Mouse (Mus musculus): Measurements from ENCODE around the gene Rrp12.
A peak's percentile ranks its signal among the peaks of the same experiment; 100 is the strongest.
"Not testable (repeated sequence)": the region's sequence is repeated elsewhere in the genome, so short reads cannot be mapped to it uniquely, and the experiment has no call there.

The Rrp12 gene

DNA sequence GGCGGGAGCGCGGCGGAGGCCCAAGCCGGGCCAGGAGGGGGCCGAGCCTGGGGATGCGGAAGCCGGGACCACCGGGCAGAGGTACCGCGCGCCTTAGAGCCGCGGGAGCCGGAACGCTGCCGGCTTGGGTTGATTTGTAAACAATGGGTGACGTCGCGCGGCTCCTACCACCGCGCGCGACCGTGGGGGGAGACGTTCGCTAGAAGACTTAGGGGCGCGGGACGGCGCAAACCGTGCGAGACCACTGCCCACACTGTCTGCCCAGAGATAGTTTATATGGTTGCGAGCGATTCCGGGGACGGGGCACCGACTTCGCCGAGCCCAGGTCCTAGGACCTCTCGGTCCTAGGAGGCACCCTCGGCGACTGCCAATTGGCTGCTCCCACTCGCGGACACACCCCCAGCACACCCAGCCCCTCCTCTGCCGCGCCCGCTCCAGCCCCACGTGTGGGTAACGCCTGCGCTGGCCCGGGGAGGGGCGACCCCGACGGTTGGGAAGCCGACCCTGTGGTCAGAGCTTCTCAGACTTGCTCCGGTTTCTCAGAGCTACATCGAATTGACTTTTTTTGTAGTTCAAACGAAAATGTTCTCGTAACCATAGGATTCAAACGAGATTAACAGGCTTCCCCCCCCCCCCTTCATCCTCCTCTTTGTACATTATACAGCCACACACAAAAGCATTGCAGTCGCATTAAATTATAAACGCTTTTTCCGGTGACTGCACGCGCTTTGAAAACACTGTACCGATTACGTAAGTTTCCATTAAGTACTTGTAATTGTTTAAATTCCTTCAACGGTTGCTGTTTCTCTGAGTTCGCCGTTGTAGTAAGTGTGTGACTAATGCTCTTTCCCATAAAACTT lies 47.8 kb downstream of the Rrp12 start, which contains the start of gene Frat2:
Frat2 (minus strand) TSS at position 141 of the 860 bp plus-strand sequence.
- DNase-seq: peak; percentile 84

DNA sequence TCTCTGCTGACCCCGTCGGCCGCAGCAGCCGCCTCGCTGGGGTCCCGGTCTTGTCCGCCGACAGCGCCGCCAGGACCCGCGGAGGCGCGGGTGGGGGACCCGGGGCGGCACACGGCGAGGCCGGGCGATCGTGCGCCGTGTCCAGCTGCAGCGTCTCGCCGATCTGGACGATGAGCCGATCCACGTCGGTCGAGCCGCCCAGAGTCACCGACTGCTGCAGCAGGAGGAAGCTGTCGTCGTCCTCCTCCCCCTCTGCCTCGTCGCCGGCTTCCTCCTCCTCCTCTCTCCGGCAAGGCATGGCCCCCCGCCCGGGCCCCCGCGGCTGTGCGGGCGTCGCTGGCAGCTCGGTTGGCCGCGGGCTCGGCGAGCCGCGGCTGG lies 48.4 kb downstream of the Rrp12 start:
- not testable (repeated sequence) for DNase-seq

DNA sequence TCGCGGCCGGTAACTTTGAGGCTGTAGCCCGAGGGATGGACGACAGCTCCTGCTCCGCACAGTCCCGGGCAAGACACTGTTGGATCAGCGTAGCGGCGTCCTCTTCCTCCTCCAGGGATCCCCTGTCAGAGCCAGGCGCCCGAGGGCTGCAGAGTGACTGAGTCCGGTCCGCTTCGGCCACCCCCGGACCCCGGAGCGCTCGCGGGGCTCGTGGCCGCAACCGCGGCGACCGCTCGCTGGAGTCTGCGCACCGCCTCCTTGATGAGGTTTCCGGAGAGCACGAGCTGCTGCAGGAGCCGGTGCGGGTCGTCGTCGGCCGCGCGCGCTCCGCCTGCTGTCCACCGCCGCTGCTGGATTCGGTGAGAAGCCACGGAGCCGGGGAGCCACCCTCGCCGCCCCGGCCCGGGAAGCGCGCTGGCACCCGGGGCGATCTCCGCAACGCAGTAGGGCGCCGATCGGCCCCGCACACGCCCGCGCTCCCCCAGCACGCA lies 48.8 kb downstream of the Rrp12 start:
- DNase-seq: peak; percentile 42

DNA sequence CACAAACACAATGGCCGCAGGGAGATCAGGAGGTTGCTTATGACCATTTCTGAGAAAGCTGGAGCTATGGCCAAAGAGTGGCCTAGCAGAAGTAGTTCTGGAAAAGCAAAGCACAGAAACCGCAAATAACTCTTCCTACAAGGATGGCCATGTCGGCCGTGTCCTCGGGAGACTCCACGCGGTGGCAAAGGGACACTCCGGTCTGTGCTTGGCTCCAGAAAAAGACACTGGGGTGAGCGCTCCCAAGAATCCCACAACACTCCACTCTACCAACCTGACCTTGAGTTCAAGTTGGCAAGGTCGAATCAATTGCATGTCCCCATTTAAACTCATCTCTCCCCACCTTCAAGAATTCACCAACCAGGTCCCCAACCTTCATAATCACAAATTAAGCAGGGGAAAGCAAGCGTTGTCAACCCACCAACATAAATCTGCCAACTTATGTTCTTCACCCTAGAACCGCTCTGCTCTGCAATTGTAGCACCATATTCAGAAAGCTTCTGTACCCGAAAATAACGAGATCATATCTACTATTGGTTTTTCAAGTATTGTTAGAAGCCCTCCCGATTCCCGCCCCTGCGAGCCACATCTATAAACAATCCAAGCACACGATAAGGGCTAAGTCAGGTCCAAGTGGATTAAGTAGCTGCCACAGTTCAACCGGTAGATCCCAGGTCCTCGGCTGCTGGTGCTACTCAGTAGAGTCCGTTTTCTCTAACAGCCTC lies 49.4 kb downstream of the Rrp12 start:
- no peak for DNase-seq

DNA sequence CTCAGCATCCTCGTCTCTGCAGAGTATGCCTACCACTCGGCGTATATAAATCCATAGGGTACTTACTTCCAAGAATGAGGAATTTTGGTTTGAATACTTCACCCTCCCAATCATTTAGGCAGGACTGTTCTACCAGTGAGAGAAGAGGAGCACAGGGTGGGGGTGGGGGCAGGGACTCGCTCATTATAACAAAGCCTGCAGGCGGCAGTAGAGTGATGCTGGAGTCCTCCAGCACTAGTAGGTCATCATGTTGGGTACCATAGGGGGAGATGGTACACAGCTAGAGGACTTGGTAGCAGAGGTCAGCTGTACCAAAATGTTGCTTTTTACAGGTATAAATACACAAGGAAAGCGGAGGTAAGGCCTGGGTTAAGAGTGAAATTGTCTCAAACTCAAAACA lies 51.6 kb downstream of the Rrp12 start:
- DNase-seq: no peak

DNA sequence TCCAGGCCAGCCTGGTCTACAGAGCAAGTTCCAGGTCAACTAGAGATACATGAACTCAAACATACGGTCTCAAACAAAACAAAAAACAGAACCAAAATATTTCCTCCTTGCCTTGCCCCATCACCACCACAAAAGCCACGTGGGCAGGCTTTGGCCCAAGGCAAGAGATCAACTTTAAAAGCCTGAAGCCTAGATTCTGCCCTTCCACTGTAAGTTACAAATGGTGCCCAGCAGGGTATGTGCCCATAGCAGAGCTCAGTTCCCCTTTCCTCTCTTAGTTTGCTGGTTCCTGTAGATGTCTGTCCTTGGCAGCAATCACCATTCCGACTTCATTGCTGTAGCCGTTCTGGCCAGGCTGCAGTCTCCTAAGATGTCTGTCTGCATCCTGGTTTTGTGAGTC lies 53.3 kb downstream of the Rrp12 start:
- no peak for DNase-seq

DNA sequence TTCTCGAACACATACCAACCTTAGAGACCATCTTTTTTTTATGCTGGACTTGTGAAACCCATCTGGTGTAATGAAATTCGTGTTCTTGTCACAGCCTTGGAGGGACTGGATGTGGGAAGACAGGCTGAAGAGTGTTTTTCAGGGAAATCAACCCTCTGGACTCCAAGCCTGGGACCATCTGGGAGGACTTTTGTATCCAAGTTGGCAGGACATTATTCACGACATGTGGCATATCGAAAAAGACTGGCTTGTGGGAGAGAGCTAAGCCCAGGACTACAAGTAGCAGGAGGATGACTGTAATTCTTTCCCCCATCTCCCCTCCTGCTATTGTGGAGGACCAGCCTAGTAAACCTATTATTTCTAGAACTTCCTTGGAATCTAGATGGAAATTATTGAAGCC lies 53.8 kb downstream of the Rrp12 start:
- DNase-seq: no peak

DNA sequence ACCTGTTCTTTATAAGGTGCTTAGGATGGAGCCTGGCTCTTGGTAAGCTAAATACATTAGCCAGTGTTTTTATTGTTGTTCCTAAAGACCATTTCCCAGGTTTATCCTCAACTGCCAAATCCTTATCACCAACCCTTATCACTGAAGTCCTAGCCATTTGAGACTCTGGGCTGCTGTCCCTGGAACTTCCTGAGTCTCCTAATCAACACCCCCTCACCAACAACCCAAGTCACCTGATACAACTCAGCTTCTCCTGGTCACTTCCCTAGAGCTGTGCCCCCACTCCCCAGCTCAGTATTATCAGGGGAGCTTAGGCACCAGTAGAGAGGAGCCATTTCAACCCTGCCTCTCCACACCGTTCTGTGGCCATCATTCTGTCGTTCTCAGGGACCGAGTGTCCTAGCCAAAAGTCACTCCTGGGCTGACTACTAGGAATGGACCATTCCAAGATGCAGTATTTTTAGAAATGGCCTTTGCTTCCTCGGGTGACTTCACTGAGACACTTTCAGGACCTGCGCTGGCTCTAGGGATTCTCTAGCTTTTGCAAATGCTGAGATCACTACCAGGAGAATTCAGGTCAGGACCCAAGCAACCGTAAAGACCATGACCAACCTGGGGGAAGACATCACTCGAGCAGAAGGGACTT lies 54.7 kb downstream of the Rrp12 start:
- no peak for DNase-seq

DNA sequence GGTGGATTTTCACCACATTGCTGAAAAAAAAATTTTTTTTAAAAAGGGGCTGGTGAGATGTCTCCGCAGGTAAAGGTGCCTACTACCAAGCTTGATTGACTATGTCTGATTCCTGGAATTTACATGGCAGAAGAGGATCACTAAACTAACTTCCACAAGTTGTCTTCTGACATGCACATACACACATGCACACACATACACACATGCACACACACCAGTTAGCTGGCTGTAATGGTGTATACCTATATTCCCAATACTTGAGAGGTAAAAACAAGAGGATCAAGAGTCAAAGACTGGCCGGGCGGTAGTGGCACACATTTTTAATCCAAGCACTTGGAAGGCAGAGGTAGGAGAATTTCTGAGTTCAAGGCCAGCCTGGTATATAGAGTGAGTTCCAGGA lies 56.3 kb downstream of the Rrp12 start:
- no peak for DNase-seq

DNA sequence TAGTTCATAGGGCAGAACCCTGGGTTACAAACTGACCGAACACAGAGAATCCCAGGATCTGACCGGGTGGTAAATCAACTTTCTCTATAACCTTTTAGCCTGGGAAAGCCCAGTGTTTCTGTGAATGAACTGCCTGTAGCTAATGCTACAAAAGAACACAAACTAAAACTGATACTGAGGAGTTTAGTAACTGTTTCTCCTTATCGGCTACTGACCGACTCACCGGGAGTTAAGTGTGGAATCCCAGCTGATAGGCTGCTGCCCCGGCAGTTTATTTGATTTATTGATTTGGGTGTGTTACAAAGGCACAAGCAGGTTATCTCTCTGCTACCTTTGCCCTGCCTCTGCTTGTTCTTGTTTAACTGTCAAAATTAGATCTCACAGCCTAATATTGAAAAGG lies 57.2 kb downstream of the Rrp12 start:
- DNase-seq: no peak

DNA sequence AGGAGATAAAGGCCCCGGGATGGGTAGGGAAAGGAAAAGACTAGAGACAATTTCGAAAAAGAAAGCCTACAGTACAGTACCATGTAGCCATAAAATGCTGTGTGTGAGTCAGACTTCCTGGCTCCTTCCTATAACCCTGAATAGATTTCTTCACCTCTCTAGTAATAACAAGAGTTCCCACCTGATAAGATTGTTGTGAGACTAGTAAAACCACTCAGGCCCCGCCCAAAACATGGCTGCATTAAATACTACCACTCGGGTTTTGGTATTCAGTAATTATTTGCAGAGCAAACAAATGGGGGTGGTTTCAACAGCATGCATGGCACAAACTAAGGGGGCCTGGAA lies 58.1 kb downstream of the Rrp12 start:
- no peak for DNase-seq

DNA sequence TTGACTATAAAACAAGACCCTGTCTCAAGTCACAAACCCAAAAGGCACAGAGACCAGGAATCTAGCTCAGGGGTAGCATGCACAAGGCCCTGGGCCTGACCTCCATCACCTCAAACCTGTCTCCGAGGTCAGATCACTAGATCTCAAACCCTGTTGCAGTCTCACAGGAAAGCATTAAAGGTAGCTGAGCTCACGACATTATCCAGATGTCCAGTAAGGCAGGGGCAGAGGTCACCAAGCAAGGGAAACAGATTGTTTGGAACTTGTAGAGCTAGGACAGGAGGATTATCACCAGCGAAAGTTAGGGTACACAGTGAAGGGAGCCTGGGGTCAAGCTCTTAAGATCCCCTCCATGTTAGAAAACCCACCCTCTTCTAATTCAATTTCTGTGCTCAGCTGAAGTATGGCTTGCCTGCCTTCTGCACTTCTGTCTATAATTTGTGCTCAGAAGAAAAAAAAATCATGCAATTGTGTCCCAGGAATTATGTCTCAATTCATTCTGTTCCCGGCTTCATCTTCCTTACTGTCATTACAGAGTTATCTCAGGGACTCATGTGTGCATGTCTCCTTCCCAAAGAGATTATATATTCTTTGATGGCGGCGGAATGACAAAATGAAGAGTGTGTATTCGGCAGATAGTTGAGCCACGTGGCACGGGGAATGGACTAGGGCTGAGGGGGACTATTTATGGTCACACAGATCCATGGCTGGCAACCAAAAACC lies 58.6 kb downstream of the Rrp12 start:
- no peak for DNase-seq

DNA sequence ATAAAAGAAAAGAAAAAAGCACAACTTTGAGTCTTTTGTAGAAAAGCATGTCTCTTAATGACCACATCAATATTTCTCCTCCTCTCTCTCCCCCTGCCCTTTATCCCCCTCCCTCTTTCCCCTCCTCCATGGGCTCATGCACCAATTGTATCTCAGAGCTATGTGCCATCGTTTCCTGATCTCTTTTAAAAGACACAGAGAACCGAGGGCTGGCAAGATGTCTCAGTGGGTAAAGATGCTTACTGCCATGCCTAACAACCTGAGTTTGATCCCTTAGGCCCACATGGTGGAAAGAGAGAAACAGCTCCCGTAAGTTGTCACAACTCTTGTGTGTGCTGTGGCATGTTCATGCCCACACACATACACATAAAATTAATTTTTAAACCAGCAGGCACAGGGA lies 59.3 kb downstream of the Rrp12 start:
- no peak for DNase-seq

DNA sequence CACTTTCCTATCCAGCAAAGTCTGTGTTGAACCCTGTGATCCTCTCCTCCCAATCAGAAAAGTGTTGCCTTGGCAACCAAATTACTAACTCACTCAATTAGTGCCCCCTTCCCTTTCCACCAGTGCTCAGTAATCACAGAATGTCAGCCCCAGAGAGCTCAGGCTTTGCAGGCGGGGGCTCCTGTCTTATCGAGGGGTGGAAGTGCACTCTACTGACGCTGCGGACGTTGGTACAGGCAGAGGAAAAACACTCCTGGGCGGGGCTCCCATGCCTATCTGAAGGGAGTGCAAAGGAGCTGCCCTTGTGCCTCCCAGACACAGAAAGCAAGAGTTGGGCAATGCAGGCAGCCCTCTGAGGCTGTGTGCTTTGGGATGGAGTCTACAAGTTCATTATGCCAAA lies 60.2 kb downstream of the Rrp12 start:
- DNase-seq: no peak

DNA sequence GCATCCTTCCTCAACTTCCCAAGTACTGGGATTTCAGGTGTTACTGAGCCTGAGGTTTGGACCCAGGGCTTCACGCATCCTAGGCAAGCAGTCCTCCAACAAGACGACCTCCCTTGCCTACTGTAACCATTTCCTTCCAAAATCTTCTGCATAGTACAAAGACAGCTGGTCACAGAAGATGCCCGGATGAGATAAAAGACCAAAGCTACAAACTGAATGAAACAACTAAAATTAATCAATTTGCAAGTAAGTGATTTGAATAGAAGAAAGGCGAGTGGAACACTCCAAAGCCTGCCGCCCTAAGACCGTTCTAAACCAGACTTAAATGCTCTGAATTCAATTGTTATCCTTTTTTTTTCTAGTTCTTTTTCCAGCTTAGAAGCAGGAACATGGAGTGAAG lies 60.6 kb downstream of the Rrp12 start:
- no peak for DNase-seq

DNA sequence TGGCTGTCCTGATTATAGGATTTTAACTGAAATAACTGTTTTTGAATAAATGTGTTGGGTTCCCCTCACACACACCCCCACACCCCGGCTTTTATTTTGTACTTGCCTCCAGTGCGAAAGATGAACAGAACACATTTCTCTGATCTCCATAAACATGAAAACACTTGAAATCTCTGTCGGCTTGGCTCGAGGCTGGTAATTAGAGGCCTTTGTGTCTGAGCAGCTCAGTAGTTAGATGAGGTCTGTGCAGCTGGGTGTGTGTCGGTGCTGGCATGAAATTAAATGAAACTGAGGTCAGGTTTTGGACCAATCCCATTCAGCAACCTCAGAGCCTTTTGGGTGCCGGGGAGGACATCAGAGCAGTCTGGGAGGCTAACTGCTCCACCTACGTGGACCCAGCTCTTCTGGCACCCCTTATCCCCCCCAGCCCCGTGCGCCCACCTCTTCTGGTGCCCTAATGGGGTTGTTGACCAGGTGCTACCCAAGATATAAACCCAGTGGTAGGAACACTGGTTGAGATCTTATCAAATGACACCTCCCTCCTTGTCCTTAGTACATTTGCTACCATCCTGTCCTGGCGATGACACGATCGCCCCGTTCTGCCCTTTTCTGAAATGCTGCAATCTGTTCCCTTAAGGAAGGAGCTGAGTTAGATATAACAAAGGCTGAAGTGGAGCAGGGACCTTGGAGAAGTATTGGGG lies 63.3 kb downstream of the Rrp12 start:
- no peak for DNase-seq

DNA sequence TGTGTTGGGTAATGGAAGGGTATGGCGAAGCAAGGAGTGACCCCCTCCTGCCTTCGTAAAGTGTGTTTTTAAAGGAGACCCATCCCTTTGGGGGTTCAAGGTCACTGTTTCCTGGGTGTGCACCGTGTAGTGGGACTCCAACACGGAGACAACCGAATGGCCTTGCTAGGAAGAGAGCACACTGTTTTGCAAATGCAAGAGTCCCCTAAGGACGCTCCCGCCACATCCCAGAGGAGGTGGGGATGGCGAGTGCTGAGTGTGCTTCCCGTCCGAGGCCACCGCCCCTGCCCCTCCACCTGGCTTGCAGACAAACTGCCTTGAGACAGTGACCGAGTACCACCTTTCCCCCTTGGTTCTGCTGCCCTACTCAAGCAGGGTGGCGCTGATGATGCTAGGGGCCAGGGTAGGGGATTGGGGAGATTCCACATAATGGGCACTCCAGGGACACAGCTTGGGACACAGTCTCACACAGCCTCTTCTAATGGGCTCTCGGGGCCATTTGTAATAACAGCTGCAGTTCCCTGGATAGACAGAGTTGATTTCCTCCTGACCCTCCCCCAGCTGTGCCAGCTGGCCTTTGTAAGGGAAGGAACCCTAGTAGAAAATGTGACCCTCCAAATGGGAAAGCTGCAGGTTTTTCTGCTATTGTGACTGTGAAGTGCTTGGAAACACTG lies 64.1 kb downstream of the Rrp12 start:
- DNase-seq: no peak

DNA sequence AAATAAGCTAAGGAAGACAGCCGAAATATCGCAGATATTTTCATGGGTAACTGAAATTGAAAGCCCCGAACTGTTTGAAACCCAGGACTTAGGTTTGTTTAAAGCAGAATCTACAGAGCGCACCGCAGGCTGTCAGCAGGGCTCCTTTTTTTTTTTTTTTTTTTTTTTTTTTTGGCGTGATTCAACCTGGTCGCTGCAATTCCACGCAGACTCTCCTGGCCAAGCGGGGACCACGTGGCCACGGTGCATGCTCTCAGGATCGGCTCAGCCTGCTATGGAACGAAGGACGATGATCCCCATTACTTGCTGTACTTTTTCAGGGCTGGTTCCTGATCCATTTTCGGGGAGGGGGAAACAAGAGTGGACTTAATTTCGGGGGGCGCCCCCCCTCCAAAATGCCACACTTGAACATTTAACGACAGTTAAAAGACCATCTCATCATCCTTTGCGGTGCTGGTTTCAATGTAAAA lies 64.8 kb downstream of the Rrp12 start:
- peak; percentile 46 for DNase-seq

DNA sequence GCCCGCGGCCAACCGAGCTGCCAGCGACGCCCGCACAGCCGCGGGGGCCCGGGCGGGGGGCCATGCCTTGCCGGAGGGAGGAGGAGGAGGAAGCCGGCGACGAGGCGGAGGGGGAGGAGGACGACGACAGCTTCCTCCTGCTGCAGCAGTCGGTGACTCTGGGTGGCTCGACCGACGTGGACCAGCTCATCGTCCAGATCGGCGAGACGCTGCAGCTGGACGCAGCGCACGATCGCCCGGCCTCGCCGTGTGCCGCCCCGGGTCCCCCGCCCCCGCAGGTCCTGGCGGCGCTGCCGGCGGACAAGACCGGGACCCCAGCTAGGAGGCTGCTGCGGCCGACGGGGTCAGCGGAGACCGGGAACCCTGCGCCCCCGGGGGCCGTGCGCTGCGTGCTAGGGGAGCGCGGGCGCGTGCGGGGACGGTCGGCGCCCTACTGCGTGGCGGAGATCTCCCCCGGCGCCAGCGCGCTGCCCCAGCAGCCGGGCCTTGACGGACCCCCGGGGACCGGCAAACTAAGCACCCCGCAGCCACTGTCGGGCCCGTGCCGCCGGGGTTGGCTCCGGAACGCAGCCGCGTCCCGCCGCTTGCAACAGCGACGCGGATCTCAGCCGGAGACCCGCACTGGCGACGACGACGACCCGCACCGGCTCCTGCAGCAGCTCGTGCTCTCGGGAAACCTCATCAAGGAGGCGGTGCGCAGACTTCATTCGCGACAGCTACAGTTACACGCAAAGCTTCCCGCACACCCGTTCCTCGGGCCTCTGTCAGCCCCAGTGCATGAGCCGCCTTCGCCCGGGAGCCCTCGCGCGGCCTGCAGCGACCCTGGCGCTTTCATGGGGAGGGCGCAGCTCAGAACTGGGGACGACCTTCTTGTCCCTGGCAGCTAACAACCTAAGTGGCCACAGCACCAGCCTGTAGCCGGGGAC lies 65.6 kb downstream of the Rrp12 start:
- DNase-seq: peak; percentile 47

DNA sequence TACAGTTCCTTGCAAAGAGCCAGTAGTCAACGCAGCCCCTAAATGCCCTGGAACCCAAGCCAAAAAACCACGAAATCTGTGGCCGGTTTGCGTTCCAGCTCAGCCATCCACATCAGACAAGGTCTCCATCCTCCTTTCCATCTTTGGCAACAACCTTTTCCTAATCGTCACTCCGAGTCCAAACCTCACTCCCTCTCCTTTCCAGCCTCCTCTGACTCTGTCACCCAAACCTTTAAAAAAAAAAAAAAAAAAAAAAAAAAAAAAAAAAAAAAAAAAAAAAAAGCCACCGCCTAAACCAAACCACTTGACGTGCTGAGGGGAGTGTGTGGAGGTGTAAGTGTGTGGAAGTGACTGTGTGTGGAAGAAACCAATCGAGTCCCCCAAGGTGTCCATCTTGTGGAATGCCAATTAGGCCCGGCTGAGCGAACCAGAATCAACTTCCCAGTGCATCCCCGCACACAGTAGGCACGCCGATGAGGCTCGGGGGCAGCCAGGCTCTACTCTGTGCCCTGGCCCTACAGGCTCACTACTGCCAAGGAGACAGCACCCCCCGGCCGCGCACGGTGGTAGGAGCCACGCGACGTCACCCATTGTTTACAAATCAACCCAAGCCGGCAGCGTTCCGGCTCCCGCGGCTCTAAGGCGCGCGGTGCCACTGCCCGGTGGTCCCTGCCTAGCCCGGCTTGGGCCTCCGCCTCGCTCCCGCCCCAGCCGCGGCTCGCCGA lies 66.4 kb downstream of the Rrp12 start, which contains the start of gene Frat1:
Frat1 (plus strand) TSS at position 590 of the 725 bp plus-strand sequence.
- peak; percentile 95 for DNase-seq

Data from cerebellum, adult 11 months (tissue).